Mouse (Mus musculus) left cerebral cortex, postnatal 4 days (tissue): ENCODE measurements around the gene Agrn. TPM values are rescaled to one million over a fixed set of nuclear protein-coding genes. Genes with fewer than 3 reads are reported as not detected.

Experiments
- DNase-seq: peaks from one replicate; pipeline ENCODE4 v3.0.0-alpha.2; 2022
- intact Hi-C: fragments of 180-260 bp; cut with DNase I; formaldehyde crosslinking; loops from one replicate; pipeline ENCODE4 v1.15.1; 2025
- total RNA-seq, 2 experiments: library from RNA; stranded (reverse); gene quantifications; 2 replicates each; pipeline ENCODE4 v1.2.3; 2021

Agrn gene
- total RNA-seq, 2 experiments from 2014 or later: 330 to 331 TPM

DNA sequence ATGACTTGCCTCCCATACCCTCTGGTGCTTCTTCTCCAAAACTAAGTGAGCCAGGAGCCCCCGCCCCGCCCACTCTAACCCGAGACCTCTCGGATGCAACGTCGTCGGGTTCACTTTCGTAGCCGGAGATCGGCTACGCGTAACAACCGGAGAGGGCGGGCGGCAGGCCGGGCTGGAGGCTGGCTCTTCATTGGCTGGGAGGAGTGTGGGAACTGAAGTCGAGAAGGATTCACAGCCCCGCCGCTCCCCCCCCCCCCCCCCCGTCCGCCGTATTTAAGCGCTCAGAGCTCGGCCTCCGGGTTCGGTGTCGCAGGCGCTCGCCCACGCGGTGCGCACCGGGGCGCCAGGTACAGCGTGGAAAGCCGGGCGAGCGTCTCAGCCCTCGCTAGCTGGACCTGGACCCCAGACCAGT is 5.7 kb upstream of the Agrn start, which contains the start of gene AW011738:
TSS of gene AW011738 (plus strand) at position 304 of the 412 bp plus-strand sequence.
- DNase-seq: peak; percentile 73
- intact Hi-C loops: no loop called here

DNA sequence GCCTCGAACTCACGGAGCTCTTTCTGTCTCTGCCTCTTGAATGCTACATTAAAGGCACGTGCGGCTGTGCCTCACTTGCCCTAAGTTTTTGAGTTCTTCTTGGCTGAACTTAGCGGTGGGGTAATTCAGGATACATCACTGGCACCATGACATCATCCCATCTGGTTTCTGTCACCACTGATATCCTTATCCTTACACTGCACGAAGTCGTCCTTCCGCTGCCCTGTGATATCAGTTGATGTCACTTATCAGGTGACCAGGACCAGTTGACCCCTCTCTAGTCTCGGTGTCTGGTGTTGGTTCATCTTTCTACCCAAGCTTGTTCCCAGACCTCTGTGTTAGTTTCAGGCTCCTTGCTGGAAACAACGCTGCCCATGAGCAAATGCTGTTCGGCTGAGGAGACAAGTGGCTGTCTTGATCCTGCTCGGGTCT is 5.2 kb upstream of the Agrn start:
- intact Hi-C loops: no loop called here
- no peak for DNase-seq

- DNase-seq: no peak
- intact Hi-C loops: no loop called here
Measured at GRCm38 (mm10) chr4:156200623-156201475, 3.6 kb upstream of the Agrn start, which contains the start of gene Isg15. Gene Isg15, minus strand, starts transcription at chr4:156200818.

GRCm38 (mm10) chr4:156197829-156198205 is 529 bp upstream of the Agrn start:
- intact Hi-C loops: no loop called here
- DNase-seq: peak; percentile 93

DNA sequence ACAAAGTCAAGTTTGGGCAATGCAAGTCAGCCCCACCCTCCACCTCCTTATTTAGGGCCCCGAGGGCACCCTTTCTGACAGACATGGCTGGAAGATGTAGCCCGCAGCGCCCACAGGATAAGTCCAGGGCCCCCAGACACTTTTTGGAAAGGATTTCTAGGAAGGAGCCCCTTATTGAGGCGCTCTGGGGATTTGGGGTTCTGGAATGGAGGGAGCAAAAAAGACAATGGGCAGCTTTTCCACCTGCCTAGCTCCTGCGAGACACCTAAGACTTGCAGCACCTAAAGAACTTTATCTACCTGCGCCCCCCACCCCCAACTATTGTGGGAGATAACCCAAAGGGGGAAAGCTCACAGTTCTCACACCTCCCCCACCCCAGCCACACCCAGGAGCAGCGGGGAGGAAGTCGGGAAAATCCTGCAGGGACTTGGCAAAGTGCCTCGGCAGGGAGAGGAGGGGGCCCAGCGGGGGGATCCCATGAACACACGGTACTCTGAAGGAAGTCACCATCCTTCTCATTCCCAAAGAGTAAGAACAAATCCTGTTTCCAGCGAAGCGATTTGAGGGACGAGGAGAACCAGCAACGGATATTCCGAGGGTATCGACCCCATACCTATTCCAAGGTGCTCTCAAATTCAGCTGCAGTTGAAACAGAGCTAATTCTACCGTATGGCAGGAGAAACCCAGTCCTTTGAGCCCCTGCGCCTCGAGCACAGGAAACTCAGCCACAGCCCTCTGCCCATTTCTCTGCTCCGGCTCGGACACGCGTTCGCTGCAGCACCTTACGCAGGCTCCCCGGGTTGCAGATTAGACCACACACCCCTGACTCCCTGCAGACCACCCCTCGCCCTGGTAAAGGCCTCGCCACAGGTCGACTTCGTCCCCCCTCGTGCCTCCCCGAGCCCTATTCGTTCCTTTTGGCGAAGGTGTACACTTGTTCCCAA is 1.1 kb downstream of the Agrn start:
- intact Hi-C loops: no loop called here
- peak; percentile 71 for DNase-seq

- DNase-seq: no peak
- intact Hi-C loops: no loop called here
Measured at GRCm38 (mm10) chr4:156194346-156194745, 2.9 kb downstream of the Agrn start.

- DNase-seq: no peak
- intact Hi-C loops: no loop called here
Measured at GRCm38 (mm10) chr4:156193906-156194305, 3.4 kb downstream of the Agrn start.

- DNase-seq: no peak
- intact Hi-C loops: no loop called here
Measured at GRCm38 (mm10) chr4:156193200-156193590, 4.1 kb downstream of the Agrn start.

GRCm38 (mm10) chr4:156192421-156193199 is 4.7 kb downstream of the Agrn start:
- DNase-seq: peak; percentile 81
- intact Hi-C loops: no loop called here

- intact Hi-C loops: no loop called here
- peak; percentile 74 for DNase-seq
Measured at GRCm38 (mm10) chr4:156188811-156189323, 8.4 kb downstream of the Agrn start.

DNA sequence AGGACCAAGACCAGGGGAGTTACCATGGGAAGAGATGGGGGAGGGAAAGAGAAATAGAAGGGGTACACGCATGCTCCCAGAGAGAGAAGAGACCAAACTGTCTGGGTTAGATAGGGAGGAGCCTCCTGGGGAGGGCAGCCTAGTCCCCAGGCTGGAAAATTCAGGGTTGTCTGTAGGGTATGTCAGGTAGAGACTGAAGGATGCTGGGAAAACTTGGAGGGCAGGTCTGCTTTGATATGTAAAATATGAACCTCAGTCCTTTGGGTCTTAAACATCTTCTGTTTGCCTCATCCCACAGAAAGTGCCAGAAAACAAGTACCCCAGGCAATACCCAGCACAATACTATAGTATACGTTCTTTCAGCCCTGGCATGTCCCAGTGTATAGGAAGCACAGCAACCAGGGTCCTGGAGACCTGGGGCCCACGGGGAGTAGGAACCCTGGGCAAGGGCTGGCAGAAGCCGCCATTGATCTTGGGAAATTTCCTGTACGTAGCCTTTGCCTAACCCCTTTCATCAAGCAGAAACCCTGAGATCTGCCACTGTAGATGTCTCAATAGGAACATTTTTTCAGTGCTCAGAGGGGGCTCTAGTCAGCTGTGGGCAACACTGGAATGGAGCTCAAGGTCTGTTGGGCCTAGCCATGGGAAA is 9.0 kb downstream of the Agrn start:
- no peak for DNase-seq
- intact Hi-C loops: no loop called here

- peak; percentile 38 for DNase-seq
Measured at GRCm38 (mm10) chr4:156185950-156186850, 11.1 kb downstream of the Agrn start.

DNA sequence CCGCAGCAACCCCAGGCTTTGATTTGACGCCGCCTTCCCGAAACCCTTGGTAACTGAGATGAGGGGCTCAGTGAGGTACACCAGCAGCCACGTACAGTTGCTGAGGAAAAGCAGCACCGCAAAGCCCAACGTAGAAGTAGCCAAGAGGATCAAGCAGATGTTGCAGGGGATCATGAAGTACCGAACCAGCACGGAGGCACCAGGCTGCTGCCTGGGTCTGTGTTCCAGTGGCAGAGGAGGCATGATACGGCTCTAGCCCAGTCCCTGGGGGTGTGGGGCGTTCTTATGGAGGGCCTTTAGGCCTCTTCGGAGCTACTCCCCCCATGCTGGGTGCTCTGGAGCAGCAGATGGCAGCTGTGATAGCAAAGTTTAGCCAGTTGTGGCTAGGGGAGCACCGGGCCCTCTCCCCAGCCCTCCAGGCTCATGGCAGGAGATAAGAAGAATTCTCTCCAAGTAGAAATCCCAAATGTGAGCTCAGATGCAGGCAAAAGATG is 11.8 kb downstream of the Agrn start:
- intact Hi-C loops: no loop called here

More at GRCm38 (mm10) chr4:156185950-156186850, 11.1 kb downstream of the Agrn start:
- intact Hi-C loops: no loop called here

DNA sequence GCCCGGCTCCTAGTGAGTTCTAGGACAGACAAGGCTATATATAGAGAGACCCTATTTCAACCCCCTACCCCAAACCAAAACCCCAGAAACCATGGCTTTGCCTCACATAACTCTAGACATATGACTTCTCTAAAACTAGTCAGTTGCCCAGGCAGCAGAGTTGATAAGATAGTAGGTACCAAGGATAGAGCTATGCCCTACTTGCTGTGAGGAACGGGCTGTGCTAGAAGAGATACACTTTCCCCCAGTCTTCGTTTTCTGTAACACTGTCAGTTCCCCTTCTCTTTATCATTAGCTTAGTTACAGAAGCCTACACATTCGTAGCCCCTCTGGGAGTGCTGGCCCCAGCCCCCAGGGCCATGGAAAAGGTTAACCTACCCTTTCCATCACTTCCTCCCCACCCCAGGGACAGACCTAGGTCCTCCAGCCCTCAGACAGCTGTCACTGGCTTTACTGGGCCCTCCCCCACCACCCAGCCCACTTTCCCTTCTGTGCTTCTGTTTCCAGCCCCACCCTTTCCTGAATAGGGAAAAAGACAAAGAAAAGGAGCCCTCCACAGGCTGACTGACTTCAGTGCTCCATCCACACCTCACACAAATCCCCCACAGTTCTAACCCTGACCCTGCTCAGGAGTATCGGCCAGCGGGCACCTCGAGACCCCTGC is 12.9 kb downstream of the Agrn start:
- intact Hi-C loops: no loop called here

More for the DNA sequence above, 11.8 kb downstream of the Agrn start:
- DNase-seq: no peak

DNA sequence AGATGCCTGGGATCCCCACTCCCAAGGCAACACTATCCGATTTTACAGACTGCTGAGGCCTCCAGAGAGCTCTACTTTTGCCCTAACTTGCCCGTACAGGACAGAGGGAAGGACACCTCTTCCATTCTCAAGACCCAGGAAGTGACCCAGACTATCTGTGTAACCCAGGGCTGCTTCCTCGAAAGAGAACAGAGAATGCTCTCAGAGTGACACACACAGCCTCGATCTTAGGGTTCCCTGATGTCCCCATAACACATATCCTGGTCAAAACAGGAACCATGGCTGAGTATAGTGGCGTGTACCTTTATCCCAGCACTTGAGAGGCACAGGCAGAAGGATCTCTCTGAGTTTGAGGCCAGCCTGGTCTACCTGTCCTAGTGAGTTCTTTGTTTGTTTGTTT is 13.5 kb downstream of the Agrn start:
- no peak for DNase-seq
- intact Hi-C loops: no loop called here

More for the DNA sequence above, 12.9 kb downstream of the Agrn start:
- no peak for DNase-seq

DNA sequence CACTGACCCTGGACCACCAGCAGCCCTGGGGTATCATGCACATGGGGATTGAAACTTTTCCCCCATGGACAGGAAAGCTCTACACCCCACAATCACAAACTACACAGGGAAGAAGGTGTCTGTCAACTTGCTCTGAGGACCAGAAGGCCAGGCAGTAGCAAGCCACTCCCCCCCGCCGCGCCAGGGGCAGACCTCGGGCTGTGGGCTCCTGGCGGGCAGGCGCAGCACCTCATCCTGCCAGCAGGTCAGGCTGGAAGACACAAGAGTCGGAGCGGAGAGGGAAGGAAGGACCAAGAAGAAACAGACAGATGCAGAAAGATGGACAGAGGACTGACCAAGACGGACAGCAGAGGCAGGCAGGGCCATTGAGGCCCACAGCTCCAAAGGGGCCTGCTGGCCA is 19.7 kb downstream of the Agrn start:
- intact Hi-C loops: loop anchor here (10.0 kb wide), 1 partner anchor 53 kb away; no protein-coding TSS in a partner anchor
- DNase-seq: no peak

GRCm38 (mm10) chr4:156171828-156172227 is 25.5 kb downstream of the Agrn start:
- no peak for DNase-seq
- intact Hi-C loops: loop anchor here (10.0 kb wide), 1 partner anchor 47 kb away; no protein-coding TSS in a partner anchor

- intact Hi-C loops: no loop called here
- no peak for DNase-seq
Measured at GRCm38 (mm10) chr4:156169129-156169528, 28.2 kb downstream of the Agrn start.
